Mouse (Mus musculus): ENCODE measurements at regions not wholly inside any gene's neighbourhood (a gene's known extent, or its start where the extent isn't known, plus 50 kb on each side); places are given as distances from the start of the nearest gene placed in this dataset.

- Histone ChIP-seq H3K9ac (no peak overlapping the region), H3K4me3 (replicated peaks) (no peak overlapping the region), H3K27me3 (no peaks in the 10 kb centered on the region), H3K36me3 (replicated peaks) (no peaks in the 10 kb centered on the region), H3K4me1 (replicated peaks) (no peaks in the 10 kb centered on the region), H3K9me3 (replicated peaks) (no peaks in the 10 kb centered on the region), H3K4me2 (no peak overlapping the region), H3K27ac (replicated peaks) (no peak overlapping the region)
- 52% methylated on average over 8 of the region's 8 CpGs for WGBS (ENCODE audit: insufficient replicate concordance)
- ATAC-seq (ENCODE audit: insufficient read depth), result no peak
Measured at GRCm38 (mm10) chr5:67539591-67540238, 68.0 kb upstream of the Shisa3 start.

- 40% methylated on average over 3 of the region's 3 CpGs for WGBS (ENCODE audit: insufficient replicate concordance)
- H3K9ac ChIP-seq, result no peak overlapping the region
Measured at GRCm38 (mm10) chr5:67541867-67542266, 65.8 kb upstream of the Shisa3 start.

GRCm38 (mm10) chr5:67544028-67544589 is 63.6 kb upstream of the Shisa3 start:
- H3K4me2 ChIP-seq, result no peak overlapping the region
- 62% methylated on average over 9 of the region's 9 CpGs for WGBS (ENCODE audit: insufficient replicate concordance)
- no peaks in the 10 kb centered on the region for H3K4me1 ChIP-seq (replicated peaks)
- H3K27ac ChIP-seq (replicated peaks), result no peak overlapping the region
- no peak overlapping the region for H3K9ac ChIP-seq
- no peak for ATAC-seq (ENCODE audit: insufficient read depth)
- no peaks in the 10 kb centered on the region for H3K36me3 ChIP-seq (replicated peaks)
- no peaks in the 10 kb centered on the region for H3K9me3 ChIP-seq (replicated peaks)
- no peak overlapping the region for H3K4me3 ChIP-seq (replicated peaks)
- no peaks in the 10 kb centered on the region for H3K27me3 ChIP-seq

More at GRCm38 (mm10) chr5:67541867-67542266, 65.8 kb upstream of the Shisa3 start:
- Histone ChIP-seq H3K9me3 (replicated peaks) (no peaks in the 10 kb centered on the region), H3K4me1 (replicated peaks) (no peaks in the 10 kb centered on the region), H3K36me3 (replicated peaks) (no peaks in the 10 kb centered on the region), H3K4me3 (replicated peaks) (no peak overlapping the region), H3K27ac (replicated peaks) (no peak overlapping the region), H3K4me2 (no peak overlapping the region), H3K27me3 (no peaks in the 10 kb centered on the region)
- no peak for ATAC-seq (ENCODE audit: insufficient read depth)

GRCm38 (mm10) chr5:67550257-67550656 is 57.4 kb upstream of the Shisa3 start:
- no peaks in the 10 kb centered on the region for H3K36me3 ChIP-seq (replicated peaks)
- no peak overlapping the region for H3K4me2 ChIP-seq
- WGBS (ENCODE audit: insufficient replicate concordance), result 64% methylated on average over 6 of the region's 6 CpGs
- H3K4me3 ChIP-seq (replicated peaks), result no peak overlapping the region
- no peak overlapping the region for H3K9ac ChIP-seq
- ATAC-seq (ENCODE audit: insufficient read depth), result no peak
- no peaks in the 10 kb centered on the region for H3K9me3 ChIP-seq (replicated peaks)
- H3K4me1 ChIP-seq (replicated peaks), result no peaks in the 10 kb centered on the region
- no peaks in the 10 kb centered on the region for H3K27me3 ChIP-seq
- H3K27ac ChIP-seq (replicated peaks), result no peak overlapping the region

GRCm38 (mm10) chr5:67551668-67552390 is 55.9 kb upstream of the Shisa3 start:
- Histone ChIP-seq H3K4me2 (no peak overlapping the region), H3K4me1 (replicated peaks) (no peaks in the 10 kb centered on the region), H3K36me3 (replicated peaks) (no peaks in the 10 kb centered on the region), H3K9me3 (replicated peaks) (no peaks in the 10 kb centered on the region), H3K27ac (replicated peaks) (no peak overlapping the region), H3K9ac (no peak overlapping the region), H3K4me3 (replicated peaks) (no peak overlapping the region), H3K27me3 (no peaks in the 10 kb centered on the region)
- no peak for ATAC-seq (ENCODE audit: insufficient read depth)
- WGBS (ENCODE audit: insufficient replicate concordance), result 69% methylated on average over 6 of the region's 6 CpGs

- Histone ChIP-seq H3K27ac (replicated peaks) (no peak overlapping the region), H3K36me3 (replicated peaks) (no peaks in the 10 kb centered on the region), H3K9me3 (replicated peaks) (no peaks in the 10 kb centered on the region), H3K4me1 (replicated peaks) (no peaks in the 10 kb centered on the region), H3K4me2 (no peak overlapping the region), H3K9ac (no peak overlapping the region), H3K27me3 (no peaks in the 10 kb centered on the region), H3K4me3 (replicated peaks) (no peak overlapping the region)
- no peak for ATAC-seq (ENCODE audit: insufficient read depth)
- WGBS (ENCODE audit: insufficient replicate concordance), result 67% methylated on average over 2 of the region's 2 CpGs
Measured at GRCm38 (mm10) chr5:67552865-67553264, 54.8 kb upstream of the Shisa3 start.
